Mouse (Mus musculus) embryonic stem cell, embryonic (primary cell): ENCODE data around the gene Tmem179b.

Experiments
- CTCF ChIA-PET, 4 experiments: fragments of 300-600 bp in 2 of 4; fragments of 350-600 bp in 2 of 4; sonication (Branson Sonifier 250); formaldehyde crosslinking; loops; one replicate each; lab custom pipeline; 2022; ENCODE audit warnings: inconsistent platforms in 2 of 4; lab: Charles Lee
- POLR2A ChIA-PET, 4 experiments: fragments of 300-600 bp in 2 of 4; fragments of 350-600 bp in 2 of 4; sonication (Branson Sonifier 250); formaldehyde crosslinking; loops; one replicate each; lab custom pipeline; 2022; ENCODE audit warnings: antibody characterized with exemption in 4 of 4, inconsistent platforms in 1 of 4; lab: Charles Lee

The Tmem179b gene

GRCm38 (mm10) chr19:8802130-8802821, 28.0 kb upstream of the Tmem179b start, which contains the start of gene Zbtb3:
TSS of gene Zbtb3 (plus strand) at chr19:8802555.
- POLR2A ChIA-PET, result interaction anchor here (0.5 to 27.3 kb wide), 113 partner anchors 4 to 1460 kb away, joined by 3 to 801 read pairs (median 5); partner anchors contain the start of genes 1810009A15Rik (in 4 of the 4), Gm49416 (in 4 of the 4), Slc3a2 (in 4 of the 4) and Nxf1 (in 3 of the 4)

GRCm38 (mm10) chr19:8798947-8799315, 24.7 kb upstream of the Tmem179b start:
- ChIA-PET CTCF (interaction anchor here in 2 of 4 experiments (0.6 to 1.3 kb wide), 3 partner anchors 12 to 58 kb away, joined by 3 to 4 read pairs (median 3); partner anchors contain the start of genes Stx5a (in 1 of the 2) and Taf6l (in 1 of the 2)), POLR2A (interaction anchor here (0.6 to 27.3 kb wide), 55 partner anchors 8 to 1403 kb away, joined by 3 to 801 read pairs (median 6); partner anchors contain the start of genes Taf6l (in 4 of the 4), 1810009A15Rik (in 3 of the 4), Gm49416 (in 3 of the 4) and Hnrnpul2 (in 3 of the 4))

More at GRCm38 (mm10) chr19:8802130-8802821, 28.0 kb upstream of the Tmem179b start, which contains the start of gene Zbtb3:
- CTCF ChIA-PET, result interaction anchor here in 2 of 4 experiments (0.6 to 1.6 kb wide), 8 partner anchors 12 to 1063 kb away, joined by 3 to 10 read pairs (median 4); partner anchors contain the start of genes Hnrnpul2 (in 1 of the 2), Taf6l (in 1 of the 2) and Ttc9c (in 1 of the 2)

- POLR2A ChIA-PET, result interaction anchor here (0.5 to 27.3 kb wide), 67 partner anchors 8 to 1404 kb away, joined by 3 to 801 read pairs (median 5); partner anchors contain the start of genes Taf6l (in 4 of the 4), 1810009A15Rik (in 3 of the 4), Gm49416 (in 3 of the 4) and Hnrnpul2 (in 3 of the 4)
- CTCF ChIA-PET, result interaction anchor here in 1 of 4 experiments (1.3 kb wide), 1 partner anchor 12 kb away, joined by 4 read pairs; the partner anchor contains the start of gene Taf6l
Measured at GRCm38 (mm10) chr19:8798264-8798946, 24.1 kb upstream of the Tmem179b start, which contains the start of gene Polr2g. TSS of gene Polr2g (minus strand) at chr19:8798577.

- POLR2A ChIA-PET, result interaction anchor here in 3 of 4 experiments (0.7 to 27.6 kb wide), 16 partner anchors 2 to 68 kb away, joined by 3 to 801 read pairs (median 6); partner anchors contain the start of genes Nxf1 (in 2 of the 3), Slc3a2 (in 2 of the 3), Tmem179b (in 2 of the 3) and Tmem223 (in 2 of the 3)
- CTCF ChIA-PET, result interaction anchor here in 1 of 4 experiments (1.5 kb wide), 1 partner anchor 12 kb away, joined by 3 read pairs; the partner anchor contains the start of gene Zbtb3
Measured at GRCm38 (mm10) chr19:8790171-8790570, 15.9 kb upstream of the Tmem179b start.

GRCm38 (mm10) chr19:8789171-8789570, 14.9 kb upstream of the Tmem179b start:
- ChIA-PET POLR2A (interaction anchor here (0.6 to 27.6 kb wide), 32 partner anchors 3 to 1718 kb away, joined by 3 to 801 read pairs (median 6); partner anchors contain the start of genes Tmem179b (in 3 of the 4), Gng3 (in 2 of the 4), Hnrnpul2 (in 2 of the 4) and Nxf1 (in 2 of the 4)), CTCF (interaction anchor here in 1 of 4 experiments (1.2 kb wide), 1 partner anchor 71 kb away, joined by 3 read pairs; no protein-coding TSS in a partner anchor)

- ChIA-PET CTCF (interaction anchor here in 2 of 4 experiments (0.6 to 1.2 kb wide), 2 partner anchors 15 to 70 kb away, joined by 3 read pairs; partner anchors contain the start of gene Tmem179b (in 1 of the 2)), POLR2A (interaction anchor here (0.6 to 27.6 kb wide), 44 partner anchors 4 to 229 kb away, joined by 3 to 801 read pairs (median 5); partner anchors contain the start of genes Tmem179b (in 3 of the 4), Zbtb3 (in 3 of the 4), Gng3 (in 2 of the 4) and Hnrnpul2 (in 2 of the 4))
Measured at GRCm38 (mm10) chr19:8788521-8788920, 14.3 kb upstream of the Tmem179b start.

- POLR2A ChIA-PET, result interaction anchor here (0.6 to 27.6 kb wide), 129 partner anchors 6 to 1519 kb away, joined by 3 to 801 read pairs (median 5); partner anchors contain the start of genes Hnrnpul2 (in 4 of the 4), Tmem179b (in 4 of the 4), Zbtb3 (in 4 of the 4) and 1700092M07Rik (in 3 of the 4)
- CTCF ChIA-PET, result interaction anchor here in 3 of 4 experiments (0.5 to 1.7 kb wide), 12 partner anchors 10 to 1368 kb away, joined by 3 to 11 read pairs (median 4); partner anchors contain the start of genes Ttc9c (in 1 of the 3) and Zbtb3 (in 1 of the 3)
Measured at GRCm38 (mm10) chr19:8786008-8786781, 11.9 kb upstream of the Tmem179b start, which contains the start of gene Taf6l. TSS of gene Taf6l (minus strand) at chr19:8786417.

- CTCF ChIA-PET, result interaction anchor here in 2 of 4 experiments (0.9 to 2.5 kb wide), 6 partner anchors 10 to 99 kb away, joined by 3 to 7 read pairs (median 4); partner anchors contain the start of gene Taf6l (in 1 of the 2)
Measured at GRCm38 (mm10) chr19:8774951-8775421, 719 bp upstream of the Tmem179b start.

GRCm38 (mm10) chr19:8773409-8773808, 858 bp downstream of the Tmem179b start:
- ChIA-PET POLR2A (interaction anchor here (0.6 to 27.6 kb wide), 70 partner anchors 8 to 1832 kb away, joined by 3 to 801 read pairs (median 9); partner anchors contain the start of genes Nxf1 (in 4 of the 4), Taf6l (in 4 of the 4), Slc3a2 (in 3 of the 4) and Ttc9c (in 3 of the 4)), CTCF (interaction anchor here in 3 of 4 experiments (0.6 to 1.2 kb wide), 4 partner anchors 17 to 1613 kb away, joined by 3 read pairs; partner anchors contain the start of gene Nxf1 (in 1 of the 3))

More at GRCm38 (mm10) chr19:8774951-8775421, 719 bp upstream of the Tmem179b start:
- POLR2A ChIA-PET, result interaction anchor here (0.7 to 27.6 kb wide), 82 partner anchors 10 to 308 kb away, joined by 3 to 801 read pairs (median 7); partner anchors contain the start of genes Nxf1 (in 4 of the 4), Taf6l (in 4 of the 4), B3gat3 (in 3 of the 4) and Slc3a2 (in 3 of the 4)

- CTCF ChIA-PET, result interaction anchor here in 2 of 4 experiments (0.6 kb wide), 2 partner anchors 26 to 1613 kb away, joined by 3 read pairs; no protein-coding TSS in a partner anchor
- POLR2A ChIA-PET, result interaction anchor here (0.5 to 27.6 kb wide), 47 partner anchors 8 to 362 kb away, joined by 3 to 801 read pairs (median 17); partner anchors contain the start of genes Nxf1 (in 4 of the 4), Taf6l (in 4 of the 4), Slc3a2 (in 3 of the 4) and 1700092M07Rik (in 2 of the 4)
Measured at GRCm38 (mm10) chr19:8772996-8773395, 1.3 kb downstream of the Tmem179b start.

- ChIA-PET CTCF (interaction anchor here in 2 of 4 experiments (0.5 to 1.4 kb wide), 2 partner anchors 10 to 29 kb away, joined by 3 to 5 read pairs; no protein-coding TSS in a partner anchor), POLR2A (interaction anchor here (0.6 to 27.6 kb wide), 48 partner anchors 8 to 310 kb away, joined by 3 to 801 read pairs (median 6); partner anchors contain the start of genes 1810009A15Rik (in 3 of the 4), Eef1g (in 3 of the 4), Gm49416 (in 3 of the 4) and Nxf1 (in 3 of the 4))
Measured at GRCm38 (mm10) chr19:8770567-8771270, 3.5 kb downstream of the Tmem179b start, which contains the start of gene Tmem223. TSS of gene Tmem223 (plus strand) at chr19:8770996.

- POLR2A ChIA-PET, result interaction anchor here in 3 of 4 experiments (1.1 to 27.6 kb wide), 13 partner anchors 8 to 62 kb away, joined by 3 to 801 read pairs (median 10); partner anchors contain the start of genes Nxf1 (in 3 of the 3), Tmem179b (in 2 of the 3), Zbtb3 (in 2 of the 3) and 1700092M07Rik (in 1 of the 3)
Measured at GRCm38 (mm10) chr19:8765562-8765961, 8.7 kb downstream of the Tmem179b start.

GRCm38 (mm10) chr19:8763276-8763675, 11.0 kb downstream of the Tmem179b start:
- ChIA-PET POLR2A (interaction anchor here in 2 of 4 experiments (1.0 to 6.1 kb wide), 19 partner anchors 8 to 221 kb away, joined by 3 to 47 read pairs (median 4); partner anchors contain the start of genes Slc3a2 (in 2 of the 2), Tmem179b (in 2 of the 2), Tmem223 (in 2 of the 2) and 1810009A15Rik (in 1 of the 2)), CTCF (no interaction called here)

More at GRCm38 (mm10) chr19:8765562-8765961, 8.7 kb downstream of the Tmem179b start:
- CTCF ChIA-PET, result interaction anchor here in 1 of 4 experiments (0.6 kb wide), 1 partner anchor 82 kb away, joined by 6 read pairs; no protein-coding TSS in a partner anchor
